Mouse (Mus musculus): ENCODE data around the gene Gpr152. TPM values are rescaled to one million over a fixed set of nuclear protein-coding genes. Genes with fewer than 3 reads are reported as not detected.
A peak's percentile ranks its signal among the peaks of the same experiment; 100 is the strongest.

Gpr152 gene
- total RNA-seq (2014; fragmentation: Nextera tagmentation), result not detected in 2 replicates
- not detected in 2 replicates for total RNA-seq (2017)

DNA sequence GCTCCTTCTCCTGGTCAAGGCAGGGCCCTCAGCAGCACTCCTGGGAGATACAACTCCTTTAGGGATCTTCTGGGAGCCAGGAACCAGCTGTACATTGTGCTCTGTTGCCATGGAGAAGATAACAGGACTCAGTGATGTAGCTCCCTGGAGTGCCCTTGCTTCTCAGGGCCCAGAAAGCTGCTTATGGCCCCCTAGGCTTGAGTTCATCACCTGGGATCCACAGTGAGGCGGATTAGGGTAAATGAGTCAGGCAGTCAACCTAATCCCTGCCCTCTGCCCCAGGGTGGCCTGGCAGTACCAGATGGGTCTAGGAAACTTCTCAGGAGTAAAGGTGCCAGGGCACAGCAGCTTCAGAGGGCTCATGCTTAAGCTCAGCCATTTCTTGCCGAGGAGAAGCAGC, at the start of gene Gpr152:
Gpr152 (plus strand) TSS at position 342 of the 400 bp plus-strand sequence.
- no peak for ATAC-seq (replicated peaks; ENCODE audit: poor library complexity, severe bottlenecking)

DNA sequence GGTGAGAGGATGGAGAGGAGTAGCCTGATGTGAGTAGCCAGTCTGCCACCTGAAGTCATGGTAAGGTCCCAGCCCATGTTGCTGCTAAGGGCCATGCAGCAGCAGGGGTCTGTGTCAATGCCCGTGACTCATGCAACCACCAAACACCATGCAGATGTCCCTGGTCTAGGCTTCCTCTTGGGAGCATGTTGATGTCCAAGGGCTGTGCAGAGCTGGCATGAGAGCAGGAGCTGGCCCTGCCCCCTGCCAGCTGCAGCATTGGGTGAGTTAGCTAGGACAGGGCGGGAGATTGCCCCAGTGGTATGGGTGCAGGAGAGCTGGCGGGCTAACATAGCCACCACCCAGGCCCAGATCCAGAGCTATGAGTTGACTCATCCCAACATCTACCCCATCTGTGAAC, 49.1 kb upstream of the Gpr152 start:
- ATAC-seq (replicated peaks; ENCODE audit: poor library complexity, severe bottlenecking), result peak; percentile 38; the same call in 1 of the 2 replicates

DNA sequence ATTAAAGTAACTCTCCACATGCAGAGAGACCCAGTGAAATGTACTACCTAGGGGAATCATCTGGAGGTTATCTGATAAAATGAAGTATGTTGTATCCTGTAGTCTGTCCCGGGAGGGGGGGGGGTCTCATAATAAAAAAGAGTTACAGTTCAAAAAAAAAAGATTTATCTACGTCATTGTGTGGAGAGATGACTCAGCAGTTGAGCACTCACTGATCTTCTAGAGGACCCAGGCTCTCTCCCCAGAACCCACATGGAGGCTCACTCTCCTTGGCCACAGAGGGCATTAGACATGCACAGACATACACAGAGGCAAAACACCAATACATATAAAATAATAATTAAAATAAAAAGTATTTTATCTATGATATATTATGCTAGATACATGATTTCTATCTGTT, 48.2 kb upstream of the Gpr152 start:
- ATAC-seq (replicated peaks; ENCODE audit: poor library complexity, severe bottlenecking), result no peak

DNA sequence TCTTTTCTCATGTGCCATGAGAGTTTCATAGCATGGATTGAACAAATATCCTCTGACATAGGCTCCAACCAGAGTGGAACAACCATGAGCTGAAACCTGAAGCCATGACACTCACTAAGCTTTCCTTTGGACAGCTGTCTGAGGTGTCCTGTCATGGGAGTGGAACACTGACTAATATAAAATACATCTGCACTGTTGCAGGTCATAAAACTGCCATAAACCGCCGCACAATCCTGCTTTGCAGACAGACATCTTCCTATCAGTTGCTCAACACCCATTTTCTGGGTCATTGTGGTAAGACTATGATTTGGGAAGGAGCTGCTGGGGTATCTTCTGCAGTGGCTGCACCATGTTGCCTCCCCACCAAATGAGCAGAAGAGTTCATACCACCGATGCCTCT, 46.8 kb upstream of the Gpr152 start:
- ATAC-seq (replicated peaks; ENCODE audit: poor library complexity, severe bottlenecking), result no peak

DNA sequence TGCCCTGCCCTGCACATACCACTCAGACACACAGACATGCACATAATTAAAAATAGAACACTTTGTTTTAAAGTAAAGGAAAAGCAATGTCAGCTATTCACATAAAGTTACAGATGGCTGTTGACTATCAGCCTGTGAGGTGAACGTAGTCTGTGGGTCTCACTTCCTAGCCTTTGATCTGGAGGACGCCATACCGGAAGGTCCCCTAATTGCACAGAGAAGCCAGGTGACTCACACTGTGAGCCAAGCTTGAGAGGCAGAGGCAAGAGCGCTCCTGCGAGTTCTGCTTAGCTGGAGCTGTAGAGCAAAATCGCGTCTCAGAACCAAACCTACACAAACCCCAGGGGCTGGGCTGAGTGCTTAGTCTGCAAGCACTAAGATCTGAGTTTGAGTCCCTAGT, 45.8 kb upstream of the Gpr152 start:
- ATAC-seq (replicated peaks; ENCODE audit: poor library complexity, severe bottlenecking), result no peak

DNA sequence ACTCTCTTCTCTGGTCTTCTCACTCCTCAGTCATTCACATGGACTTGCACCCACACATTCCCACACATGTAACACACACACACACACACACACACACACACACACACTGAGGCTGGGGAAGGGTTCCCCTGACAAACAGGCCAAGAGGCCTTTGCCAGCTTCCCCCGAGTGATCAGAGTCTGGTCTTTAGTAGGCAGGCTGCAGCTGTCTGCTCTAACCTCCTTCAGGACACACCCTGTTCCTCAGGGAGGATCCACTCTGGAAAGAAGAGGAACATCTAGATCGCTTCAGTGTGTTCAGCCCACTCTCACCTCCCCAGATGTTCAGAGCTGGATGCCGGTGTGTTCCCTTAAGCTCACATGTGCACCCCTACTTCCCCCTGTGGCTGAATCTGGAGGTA, 45.2 kb upstream of the Gpr152 start:
- ATAC-seq (replicated peaks; ENCODE audit: poor library complexity, severe bottlenecking), result no peak

DNA sequence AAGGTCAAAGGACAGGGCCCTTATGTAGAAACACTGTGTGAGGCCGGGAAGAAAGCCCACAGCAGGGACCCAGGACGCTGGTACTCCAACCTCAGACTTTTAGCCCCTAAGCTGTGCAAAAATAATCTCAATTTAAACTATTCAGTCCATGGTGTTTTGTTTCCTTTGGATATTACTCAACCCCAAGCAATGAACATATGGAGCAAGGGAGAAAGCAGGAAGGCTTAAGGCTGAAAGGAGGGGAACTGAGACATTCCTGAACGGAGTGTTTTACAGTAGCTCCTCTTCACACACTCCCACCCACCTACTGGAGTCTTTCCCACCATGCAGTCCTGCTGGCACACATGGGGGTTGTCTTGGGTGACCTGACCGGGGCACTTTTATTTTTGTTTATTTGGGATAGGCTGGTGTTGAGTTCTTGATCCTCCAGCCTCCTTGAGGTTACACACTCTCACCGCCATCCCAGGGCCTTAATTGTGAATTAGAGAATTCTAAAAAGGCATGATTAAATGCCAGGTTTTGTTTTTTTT, 44.7 kb upstream of the Gpr152 start:
- ATAC-seq (replicated peaks; ENCODE audit: poor library complexity, severe bottlenecking), result no peak

DNA sequence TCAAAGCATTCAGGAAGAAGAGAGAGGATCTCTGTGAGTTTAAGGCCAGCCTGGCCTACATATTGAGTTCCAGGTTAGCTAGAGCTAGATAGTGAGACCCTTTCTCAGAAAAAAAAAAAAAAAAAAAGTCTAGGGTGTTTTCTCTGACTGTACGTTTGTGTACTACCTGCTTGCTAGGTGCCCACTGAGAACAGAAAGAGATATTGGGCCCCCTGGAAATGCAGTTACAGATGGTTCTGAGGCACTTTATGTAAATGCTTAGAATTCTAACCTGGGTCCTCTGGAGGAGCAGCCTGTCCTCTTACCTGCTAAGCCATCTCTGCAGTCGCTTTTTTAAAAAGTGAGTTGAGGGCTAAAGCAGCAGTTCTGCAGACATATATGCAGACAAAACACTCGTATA, 43.8 kb upstream of the Gpr152 start:
- ATAC-seq (replicated peaks; ENCODE audit: poor library complexity, severe bottlenecking), result no peak

DNA sequence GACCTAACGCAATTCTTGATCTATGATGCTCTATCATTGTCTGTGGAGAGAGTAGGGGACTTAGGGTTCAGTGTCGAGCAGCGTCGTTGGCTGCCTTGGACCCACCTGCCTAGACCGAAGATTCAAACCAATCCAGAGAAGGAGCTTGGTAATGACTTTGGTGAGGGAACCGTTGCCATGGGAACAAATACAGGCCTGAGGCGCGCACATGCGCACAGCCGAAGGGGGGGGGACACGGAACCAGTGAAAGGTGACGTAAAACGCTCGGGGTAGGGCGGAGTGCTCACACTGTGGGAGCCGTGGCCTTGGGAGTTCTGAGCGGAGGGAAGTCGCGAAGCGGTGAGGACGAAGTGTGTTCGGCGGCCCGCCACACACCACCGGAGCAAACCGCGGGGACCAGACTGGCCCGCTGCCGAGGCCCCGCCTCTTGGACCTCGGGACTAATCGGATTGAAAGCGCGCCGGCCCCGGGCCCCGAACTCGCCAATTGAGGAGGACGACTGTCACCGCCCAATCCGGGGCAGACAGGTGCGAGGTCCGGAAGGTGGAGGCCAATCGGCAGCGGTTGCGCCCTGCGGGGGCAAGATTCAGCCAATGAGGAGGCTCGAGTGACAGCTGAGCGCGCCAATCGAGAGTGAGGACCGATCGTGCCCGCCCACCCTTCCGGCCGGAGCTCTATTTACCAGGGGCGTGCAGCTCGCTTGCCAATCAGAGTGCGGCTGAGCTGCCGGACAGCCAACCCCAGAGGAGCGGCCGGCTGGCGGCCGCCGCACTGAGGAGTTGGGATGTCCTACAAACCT, 42.7 kb upstream of the Gpr152 start, which contains the start of gene Cdk2ap2:
Cdk2ap2 (plus strand) TSS at position 541 of the 799 bp plus-strand sequence.
- peak; percentile 70 for ATAC-seq (replicated peaks; ENCODE audit: poor library complexity, severe bottlenecking)

DNA sequence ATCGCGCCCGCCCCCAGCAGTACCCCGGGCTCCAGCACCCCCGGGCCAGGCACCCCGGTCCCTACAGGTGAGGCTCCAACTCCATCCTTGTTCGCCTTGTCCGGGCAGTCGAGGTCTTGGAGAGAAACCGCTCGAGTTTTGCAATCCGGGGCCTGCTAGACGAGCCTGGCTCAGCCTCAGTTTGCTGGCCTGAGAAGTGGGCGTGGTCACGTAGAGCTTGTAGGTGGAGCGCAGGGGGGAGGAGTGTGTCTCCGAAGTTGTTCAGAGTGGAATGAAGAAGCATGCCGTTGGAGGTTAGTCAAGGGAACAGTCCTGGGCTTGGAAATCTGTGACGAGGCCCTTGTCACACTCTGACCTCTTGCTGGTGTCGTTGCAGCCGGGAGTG, 42.2 kb upstream of the Gpr152 start:
- ATAC-seq (replicated peaks; ENCODE audit: poor library complexity, severe bottlenecking), result peak; percentile 18

DNA sequence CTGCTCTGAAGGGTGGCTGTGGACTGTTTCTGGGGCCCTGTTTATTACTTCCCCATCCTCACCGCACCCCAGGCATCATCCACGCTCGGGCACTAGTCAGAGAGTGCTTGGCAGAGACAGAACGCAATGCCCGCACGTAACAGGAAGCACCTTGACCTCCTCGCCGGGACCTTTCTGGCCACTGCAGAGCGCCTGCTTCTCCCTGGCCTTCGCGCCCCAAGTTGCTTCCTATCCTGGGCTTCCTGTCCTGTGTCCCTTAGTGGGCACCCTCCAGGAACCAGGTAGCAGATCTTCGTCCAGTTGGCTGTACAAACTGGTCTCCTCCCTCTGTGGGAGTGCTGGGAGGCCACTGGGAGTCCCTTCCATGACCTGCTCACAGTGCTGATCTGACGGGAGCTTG, 41.2 kb upstream of the Gpr152 start:
- ATAC-seq (replicated peaks; ENCODE audit: poor library complexity, severe bottlenecking), result peak; percentile 28

DNA sequence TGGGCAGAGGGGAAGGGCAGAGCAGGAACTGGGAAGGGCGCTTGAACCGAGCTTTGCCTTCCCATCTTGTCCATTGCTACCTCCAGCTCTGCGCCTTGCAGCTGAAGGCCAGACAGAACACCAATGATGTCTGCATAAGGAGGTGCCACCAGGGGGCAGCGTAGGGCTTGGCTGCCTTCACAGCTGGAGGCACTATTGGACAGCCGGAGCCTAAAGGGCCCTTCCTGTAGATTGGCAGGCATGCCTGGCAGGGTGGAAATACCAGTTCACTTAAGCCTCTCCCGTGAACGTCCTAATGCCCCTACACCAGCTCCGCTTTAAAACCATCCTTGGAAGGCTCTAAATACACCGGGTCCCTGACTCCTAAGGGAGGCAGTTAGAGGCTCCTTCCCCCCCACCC, 40.5 kb upstream of the Gpr152 start:
- ATAC-seq (replicated peaks; ENCODE audit: poor library complexity, severe bottlenecking), result peak; percentile 26

DNA sequence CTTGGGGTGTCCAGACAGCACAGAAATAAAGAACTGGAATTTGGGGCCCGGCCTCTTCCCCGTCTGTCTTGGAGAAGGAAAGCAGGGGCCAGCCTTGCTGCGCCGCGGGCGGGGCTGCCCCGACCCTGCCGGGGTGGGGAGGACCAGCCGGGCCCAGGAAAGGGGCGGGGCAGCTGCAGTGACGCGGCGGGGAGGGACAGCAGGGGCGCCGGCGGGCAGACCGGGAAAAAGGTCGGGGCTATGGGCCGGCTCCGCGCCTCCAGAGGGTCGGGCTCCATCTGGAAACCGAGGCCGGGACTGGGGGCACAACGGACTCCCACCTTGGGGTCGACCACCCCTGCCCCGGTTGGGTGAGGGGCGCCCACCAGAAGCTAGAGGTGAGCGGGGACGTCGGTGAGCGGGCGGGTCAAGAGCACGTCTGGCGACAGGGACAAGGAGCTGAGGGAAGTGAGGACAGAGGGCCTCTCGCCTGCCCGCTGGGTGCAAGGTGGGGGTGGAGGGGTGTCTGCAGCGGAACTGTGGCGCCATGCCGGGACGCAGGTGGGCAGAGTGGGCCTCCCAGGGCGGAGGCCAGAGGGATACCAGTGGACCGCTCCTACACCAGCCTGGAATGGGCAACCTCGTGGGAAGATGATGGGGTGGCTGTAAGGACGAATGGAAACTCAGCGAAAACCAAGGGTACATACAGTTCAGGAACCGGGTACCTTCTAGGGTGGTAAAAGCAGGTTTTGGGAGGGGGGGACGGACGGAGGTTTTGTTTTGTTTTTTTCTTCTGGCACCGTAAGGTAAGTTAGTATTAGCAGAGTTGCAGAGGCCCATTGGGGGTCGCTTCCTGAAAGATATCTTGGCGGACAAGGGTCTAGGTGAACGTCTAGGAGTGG, 39.5 kb upstream of the Gpr152 start, which contains the start of gene Pitpnm1:
Pitpnm1 (plus strand) TSS at position 162 of the 881 bp plus-strand sequence.
- 0 out of 2 replicates have a peak, but pooled peaks have one; percentile 6 for ATAC-seq (replicated peaks; ENCODE audit: poor library complexity, severe bottlenecking)

DNA sequence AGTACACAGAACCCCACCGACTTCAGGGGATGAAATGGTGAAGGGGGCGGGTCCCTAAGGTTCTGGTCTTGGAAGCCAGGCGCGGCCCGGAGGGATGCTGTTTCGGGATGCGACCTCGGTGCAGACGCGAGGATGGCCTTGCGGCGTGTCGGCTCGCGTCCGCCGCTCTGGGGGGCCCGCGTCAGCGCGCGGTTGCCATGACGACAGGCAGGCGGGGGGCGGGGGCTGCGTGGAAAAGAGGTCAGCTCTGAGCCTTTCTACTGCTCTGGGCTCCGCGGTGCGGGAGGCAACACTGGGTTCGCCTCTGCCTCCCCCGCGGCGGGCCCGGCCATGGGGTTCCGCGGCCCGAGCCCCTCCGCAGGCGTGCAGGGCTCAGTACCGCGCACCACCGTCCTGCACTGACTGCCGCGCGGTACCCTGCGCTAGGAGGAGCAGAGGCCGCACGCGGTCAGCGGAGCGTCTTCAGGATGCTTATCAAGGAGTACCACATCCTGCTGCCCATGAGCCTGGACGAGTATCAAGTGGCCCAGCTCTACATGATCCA, 38.8 kb upstream of the Gpr152 start:
- ATAC-seq (replicated peaks; ENCODE audit: poor library complexity, severe bottlenecking), result no peak

DNA sequence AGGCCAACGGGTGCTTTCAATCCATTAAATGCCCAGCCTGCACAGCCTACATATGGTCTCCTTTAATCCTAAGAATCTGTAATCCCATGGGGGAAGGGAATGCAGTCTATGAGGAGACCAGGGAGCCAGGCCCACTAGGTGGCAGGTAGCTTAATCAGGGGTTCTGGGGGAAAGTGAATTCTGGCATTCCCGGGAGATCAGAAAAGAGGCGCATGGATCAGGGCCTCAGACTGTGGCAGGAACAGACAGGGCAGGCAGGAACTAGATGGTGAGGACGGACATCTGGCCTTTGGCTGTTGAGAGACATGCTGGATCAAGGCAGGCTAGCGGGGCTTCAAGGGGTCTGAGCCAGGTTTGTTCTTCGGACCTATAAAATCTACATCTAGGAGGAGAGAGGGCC, 38.1 kb upstream of the Gpr152 start:
- no peak for ATAC-seq (replicated peaks; ENCODE audit: poor library complexity, severe bottlenecking)

DNA sequence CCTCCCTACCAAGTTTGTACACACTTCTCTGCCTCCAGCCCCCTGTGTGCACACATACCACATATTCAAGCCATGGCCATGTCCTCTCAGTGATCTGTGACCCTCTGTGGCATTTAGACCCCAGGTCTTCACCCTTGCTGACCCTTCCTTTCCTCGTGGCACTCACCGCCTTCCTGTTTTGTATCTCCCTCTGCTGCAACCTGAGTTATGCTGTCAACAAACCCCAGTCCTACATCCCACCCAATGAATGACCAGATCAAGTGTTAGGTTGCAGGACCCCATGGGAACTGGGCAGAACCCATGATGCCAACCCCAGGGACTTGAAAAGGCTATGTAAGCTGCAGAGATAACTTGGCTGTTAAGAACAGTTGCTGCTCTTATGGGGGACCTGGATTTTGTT, 37.5 kb upstream of the Gpr152 start:
- no peak for ATAC-seq (replicated peaks; ENCODE audit: poor library complexity, severe bottlenecking)

DNA sequence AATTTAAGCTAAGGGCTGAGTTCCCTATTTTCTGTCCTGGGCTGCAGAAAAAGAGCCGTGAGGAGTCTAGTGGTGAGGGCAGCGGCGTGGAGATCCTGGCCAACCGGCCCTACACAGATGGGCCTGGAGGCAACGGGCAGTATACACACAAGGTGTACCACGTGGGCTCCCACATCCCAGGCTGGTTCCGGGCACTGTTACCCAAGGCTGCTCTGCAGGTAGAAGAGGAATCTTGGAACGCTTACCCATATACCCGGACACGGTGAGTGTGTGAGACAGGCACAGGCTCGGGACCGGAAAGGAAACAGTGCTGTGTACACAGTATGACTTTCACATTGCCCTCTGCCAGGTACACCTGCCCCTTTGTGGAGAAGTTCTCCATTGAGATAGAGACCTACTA, 37.0 kb upstream of the Gpr152 start:
- no peak for ATAC-seq (replicated peaks; ENCODE audit: poor library complexity, severe bottlenecking)

DNA sequence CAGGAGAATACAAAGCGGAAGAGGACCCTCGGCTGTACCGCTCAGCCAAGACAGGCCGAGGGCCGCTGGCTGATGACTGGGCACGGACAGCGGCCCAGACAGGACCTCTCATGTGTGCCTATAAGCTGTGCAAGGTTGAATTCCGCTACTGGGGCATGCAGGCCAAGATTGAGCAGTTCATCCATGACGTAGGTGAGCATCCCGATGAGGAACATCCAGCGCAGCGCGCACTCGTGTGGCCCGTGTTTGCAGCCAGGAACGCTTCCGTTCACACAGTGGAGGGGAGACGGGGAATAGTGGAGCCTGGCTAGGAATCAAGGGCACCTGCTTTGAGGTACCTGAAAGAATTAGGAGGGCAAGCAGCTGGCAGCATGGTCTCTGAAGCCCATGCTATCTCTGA, 36.3 kb upstream of the Gpr152 start:
- ATAC-seq (replicated peaks; ENCODE audit: poor library complexity, severe bottlenecking), result no peak

DNA sequence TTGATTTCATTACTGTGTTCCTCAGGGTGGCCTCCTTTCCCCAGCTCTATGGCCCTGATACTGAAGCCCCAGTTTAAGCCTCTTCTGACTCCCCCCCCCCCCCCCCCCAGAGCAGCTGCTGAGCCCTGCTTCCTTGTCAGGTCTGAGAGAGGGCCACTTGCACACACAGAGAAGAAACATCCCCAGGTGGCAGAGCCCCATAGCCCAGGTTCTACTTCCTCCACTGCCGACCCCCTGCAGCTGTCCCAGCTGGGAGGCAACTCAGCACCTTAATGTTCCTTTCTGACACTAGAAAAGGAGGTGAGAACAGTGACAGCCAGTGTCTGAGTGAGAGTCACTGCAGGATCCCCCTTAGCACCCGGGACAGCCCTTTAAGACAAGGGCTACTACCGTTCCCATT, 35.8 kb upstream of the Gpr152 start:
- no peak for ATAC-seq (replicated peaks; ENCODE audit: poor library complexity, severe bottlenecking)

DNA sequence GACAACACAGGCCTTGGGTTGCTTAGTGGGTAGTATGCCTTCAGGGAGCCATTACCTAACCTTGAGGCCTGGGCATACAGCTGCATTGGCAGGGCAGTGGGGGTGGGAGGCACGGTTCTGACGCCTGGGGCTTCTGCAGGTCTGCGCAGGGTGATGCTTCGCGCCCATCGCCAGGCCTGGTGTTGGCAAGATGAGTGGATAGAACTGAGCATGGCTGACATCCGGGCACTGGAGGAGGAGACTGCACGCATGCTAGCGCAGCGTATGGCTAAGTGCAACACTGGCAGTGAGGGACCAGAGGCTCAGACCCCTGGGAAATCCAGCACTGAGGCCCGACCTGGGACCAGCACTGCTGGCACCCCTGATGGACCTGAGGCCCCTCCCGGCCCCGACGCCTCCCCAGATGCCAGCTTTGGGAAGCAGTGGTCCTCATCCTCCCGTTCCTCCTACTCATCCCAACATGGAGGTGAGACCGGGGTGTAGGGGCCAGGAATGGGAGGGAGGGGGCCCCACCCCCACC, 34.9 kb upstream of the Gpr152 start:
- ATAC-seq (replicated peaks; ENCODE audit: poor library complexity, severe bottlenecking), result no peak

All from granulocyte monocyte progenitor cell, adult 5-6 weeks (primary cell).